Mouse (Mus musculus) ES-Bruce4 (cell line): ENCODE results near the gene Ppp2r2d. TPM values are rescaled to one million over a fixed set of nuclear protein-coding genes. Genes with fewer than 3 reads are reported as not detected.

Source experiments
- H3K27ac ChIP-seq: 2 replicates; pipeline ENCODE4 v1.5.1; 2012; ENCODE audit warnings: low read length, inconsistent platforms; ENCODE audit not compliant: insufficient read depth
- H3K27me3 ChIP-seq: 2 replicates; pipeline ENCODE4 v1.6.1; 2012; ENCODE audit warnings: mild to moderate bottlenecking, low read length, inconsistent platforms; ENCODE audit not compliant: control insufficient read depth, poor library complexity, insufficient read depth, severe bottlenecking
- H3K36me3 ChIP-seq: 2 replicates; pipeline ENCODE4 v1.6.1; 2012; ENCODE audit warnings: inconsistent platforms, mild to moderate bottlenecking, low read length, moderate library complexity; ENCODE audit not compliant: control insufficient read depth, poor library complexity, insufficient read depth, severe bottlenecking
- H3K4me1 ChIP-seq: one replicate; pipeline ENCODE4 v1.8.1; 2011; ENCODE audit warnings: low read length; ENCODE audit not compliant: control insufficient read depth, insufficient read depth
- H3K4me3 ChIP-seq: 2 replicates; pipeline ENCODE4 v1.5.1; 2011; ENCODE audit warnings: low read depth, mild to moderate bottlenecking, low read length
- H3K9ac ChIP-seq: 2 replicates; pipeline ENCODE4 v1.6.1; 2012; ENCODE audit warnings: low read depth, mild to moderate bottlenecking, inconsistent platforms; ENCODE audit not compliant: poor library complexity, severe bottlenecking
- H3K9me3 ChIP-seq: replicated peaks from 2 replicates; pipeline ENCODE4 v1.6.1; 2012; ENCODE audit warnings: mild to moderate bottlenecking, low read length, inconsistent platforms; ENCODE audit not compliant: control insufficient read depth, poor library complexity, insufficient read depth, severe bottlenecking
- CTCF ChIP-seq: IDR thresholded peaks from one replicate; pipeline ENCODE4 v1.8.1; 2011; ENCODE audit warnings: low read depth, low read length
- EP300 ChIP-seq: IDR thresholded peaks from 2 replicates; pipeline ENCODE4 v1.6.1; 2011; ENCODE audit warnings: low read depth, low read length; ENCODE audit not compliant: insufficient read depth
- POLR2A ChIP-seq: IDR thresholded peaks from one replicate; pipeline ENCODE4 v1.8.1; 2011; ENCODE audit warnings: low read length; ENCODE audit not compliant: insufficient read depth
- polyA plus RNA-seq: library from polyadenylated mRNA; stranded (reverse); fragments of >200 nt; gene quantifications from 2 replicates; pipeline ENCODE4 v1.2.4, GENCODE M21; 2011; ENCODE audit warnings: low read depth; ENCODE audit not compliant: missing spikeins, insufficient read depth, insufficient read length

The Ppp2r2d gene
- polyA plus RNA-seq = 85.7 and 88.8 TPM in 2 replicates

- peak; percentile 21 for TF ChIP-seq CTCF
- TF ChIP-seq POLR2A = peak; percentile 87
- TF ChIP-seq EP300 = no peak
- Histone ChIP-seq H3K27ac (peak within 1 kb of the TSS; percentile 60), H3K36me3 (no peaks in the 10 kb centered on the region), H3K9me3 (no peaks in the 10 kb centered on the region), H3K4me1 (peaks cover 2% of the 10 kb centered on the region), H3K4me3 (peak within 1 kb of the TSS; percentile 91), H3K27me3 (no peaks in the 10 kb centered on the region), H3K9ac (peak within 1 kb of the TSS; percentile 99)
Observed at GRCm38 (mm10) chr7:138845544-138846391, at the start of gene Ppp2r2d, which contains the start of gene Mapk1ip1. Gene Ppp2r2d, plus strand, starts transcription at chr7:138846079. Gene Mapk1ip1, minus strand, starts transcription at chr7:138846273.

GRCm38 (mm10) chr7:138803386-138803785, 42.5 kb upstream of the Ppp2r2d start:
- no peak overlapping the region for H3K27ac ChIP-seq
- no peak overlapping the region for H3K9ac ChIP-seq
- no peak for TF ChIP-seq CTCF
- TF ChIP-seq POLR2A = no peak
- no peak for TF ChIP-seq EP300
- H3K27me3 ChIP-seq = no peaks in the 10 kb centered on the region
- H3K36me3 ChIP-seq = no peaks in the 10 kb centered on the region
- peaks cover 2% of the 10 kb centered on the region for H3K4me1 ChIP-seq
- no peak overlapping the region for H3K4me3 ChIP-seq
- H3K9me3 ChIP-seq = peaks cover 8% of the 10 kb centered on the region

GRCm38 (mm10) chr7:138807146-138807545, 38.7 kb upstream of the Ppp2r2d start:
- H3K9me3 ChIP-seq = peaks cover 8% of the 10 kb centered on the region
- H3K36me3 ChIP-seq = no peaks in the 10 kb centered on the region
- no peaks in the 10 kb centered on the region for H3K27me3 ChIP-seq
- H3K27ac ChIP-seq = no peak overlapping the region
- H3K9ac ChIP-seq = no peak overlapping the region
- H3K4me1 ChIP-seq = peaks cover 2% of the 10 kb centered on the region
- H3K4me3 ChIP-seq = no peak overlapping the region
- TF ChIP-seq POLR2A = no peak
- TF ChIP-seq EP300 = 0 out of 2 replicates have a peak, but pooled peaks have one; percentile 18

GRCm38 (mm10) chr7:138813213-138813875, 32.5 kb upstream of the Ppp2r2d start:
- H3K36me3 ChIP-seq = no peaks in the 10 kb centered on the region
- H3K9me3 ChIP-seq = no peaks in the 10 kb centered on the region
- TF ChIP-seq CTCF (no peak), POLR2A (no peak), EP300 (no peak)
- no peaks in the 10 kb centered on the region for H3K27me3 ChIP-seq
- no peak overlapping the region for H3K4me3 ChIP-seq
- H3K27ac ChIP-seq = no peak overlapping the region
- no peaks in the 10 kb centered on the region for H3K4me1 ChIP-seq
- no peak overlapping the region for H3K9ac ChIP-seq

DNA sequence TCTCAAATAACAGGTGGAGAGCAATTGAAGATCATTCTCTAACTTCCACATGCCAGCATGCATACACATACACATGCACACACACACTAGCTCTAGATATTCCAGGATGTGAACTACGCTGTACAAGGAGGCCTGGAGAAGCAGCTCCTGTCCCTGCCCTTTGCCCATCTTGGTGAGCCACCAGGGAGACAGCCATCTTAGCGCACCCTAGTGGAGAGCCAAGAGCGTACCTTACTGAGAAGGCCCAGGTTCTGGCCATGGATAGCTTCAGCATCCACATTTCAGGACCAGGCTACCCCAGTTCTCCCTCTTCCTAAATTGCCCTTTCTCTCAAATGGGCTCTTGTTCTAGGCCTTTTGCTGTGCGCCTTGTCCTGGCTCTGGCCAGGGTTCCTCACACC, 27.6 kb upstream of the Ppp2r2d start:
- H3K36me3 ChIP-seq = no peaks in the 10 kb centered on the region

More for the DNA sequence above, 27.6 kb upstream of the Ppp2r2d start:
- Histone ChIP-seq H3K27ac (no peak overlapping the region), H3K27me3 (no peaks in the 10 kb centered on the region), H3K4me3 (no peak overlapping the region), H3K9me3 (no peaks in the 10 kb centered on the region), H3K4me1 (peaks cover 2% of the 10 kb centered on the region), H3K9ac (no peak overlapping the region)
- no peak for TF ChIP-seq EP300
- TF ChIP-seq CTCF = peak; percentile 70
- no peak for TF ChIP-seq POLR2A
